Mouse (Mus musculus) hindbrain, embryonic 13.5 days (tissue): ENCODE measurements around the gene Pnkd. TPM values are rescaled to one million over a fixed set of nuclear protein-coding genes. Genes with fewer than 3 reads are reported as not detected.
A peak's percentile ranks its signal among the peaks of the same experiment; 100 is the strongest.

ENCODE experiments used
- ATAC-seq: fragments of 200-750 bp; cut with Nextera tagmentation; 2 replicates; pipeline ENCODE4 v1.8.0; 2017; ENCODE audit warnings: moderate TSS enrichment; ENCODE audit not compliant: low FRiP score
- H3K27ac ChIP-seq: fragments of 300-500 bp; sonication (generic); 2 replicates; pipeline ENCODE4 v1.5.1; 2015; ENCODE audit warnings: inconsistent platforms, mild to moderate bottlenecking, moderate library complexity
- H3K27me3 ChIP-seq: fragments of 300-500 bp; sonication (generic); 2 replicates; pipeline ENCODE4 v1.6.1; 2015; ENCODE audit warnings: mild to moderate bottlenecking, inconsistent platforms
- H3K36me3 ChIP-seq: fragments of 300-500 bp; sonication (generic); 2 replicates; pipeline ENCODE4 v1.6.1; 2015; ENCODE audit warnings: mild to moderate bottlenecking, inconsistent platforms
- H3K4me1 ChIP-seq: fragments of 300-500 bp; sonication (generic); replicated peaks from 2 replicates; pipeline ENCODE4 v1.6.1; 2015; ENCODE audit warnings: inconsistent platforms
- H3K4me2 ChIP-seq: fragments of 300-500 bp; sonication (generic); 2 replicates; pipeline ENCODE4 v1.6.1; 2015; ENCODE audit warnings: inconsistent platforms, mild to moderate bottlenecking, moderate library complexity
- H3K4me3 ChIP-seq: fragments of 300-500 bp; sonication (generic); 2 replicates; pipeline ENCODE4 v1.5.1; 2015; ENCODE audit warnings: mild to moderate bottlenecking, inconsistent platforms
- H3K9ac ChIP-seq: fragments of 300-500 bp; sonication (generic); 2 replicates; pipeline ENCODE4 v1.6.1; 2015; ENCODE audit warnings: mild to moderate bottlenecking, inconsistent platforms
- H3K9me3 ChIP-seq: fragments of 300-500 bp; sonication (generic); 2 replicates; pipeline ENCODE4 v1.6.1; 2016; ENCODE audit warnings: inconsistent platforms
- WGBS: fragments of 180-500 bp; shearing (Covaris S2); methylation state at CpG from one replicate; pipeline ENCODE4 v1.1.7; 2015; 5-methylcytosine and 5-hydroxymethylcytosine counted together
- polyA plus RNA-seq: library from polyadenylated mRNA; unstranded; fragments of >200 nt; fragmentation: Nextera tagmentation; extraction: Ambion mirVana; gene quantifications from 2 replicates; pipeline ENCODE4 v1.2.1, GENCODE M21; 2015

The Pnkd gene
- polyA plus RNA-seq, 1 experiment from 2014 or later: 98.2 TPM

DNA sequence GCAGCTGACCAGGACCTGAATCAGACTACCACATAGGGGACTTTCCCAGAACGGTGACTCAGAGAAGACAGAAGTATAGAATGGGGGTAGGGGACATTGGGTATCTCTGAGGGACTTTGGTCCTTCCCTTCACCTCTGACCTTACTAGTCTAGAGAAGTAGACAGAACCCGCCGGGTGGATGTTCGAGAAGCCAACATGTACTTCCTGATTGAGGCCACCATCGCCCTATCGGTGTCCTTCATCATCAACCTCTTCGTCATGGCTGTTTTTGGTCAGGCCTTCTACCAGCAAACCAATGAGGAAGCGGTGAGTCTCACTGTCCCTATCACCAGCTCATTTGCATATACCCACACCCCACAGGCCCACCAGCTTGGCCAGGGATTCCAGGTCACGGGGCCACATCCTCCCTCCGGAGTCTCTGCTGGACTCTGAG is 96.9 kb downstream of the Pnkd start:
- H3K4me1 ChIP-seq: no peaks in the 10 kb centered on the region; the same call in 1 of the 2 replicates
- no peaks in the 10 kb centered on the region for H3K36me3 ChIP-seq
- ATAC-seq: no peak
- no peak overlapping the region for H3K4me2 ChIP-seq
- 0 out of 2 replicates have a peak, but pooled peaks cover 3% of the 10 kb centered on the region for H3K27me3 ChIP-seq
- no peak overlapping the region for H3K9ac ChIP-seq
- no peaks in the 10 kb centered on the region for H3K9me3 ChIP-seq
- H3K27ac ChIP-seq: no peak overlapping the region
- H3K4me3 ChIP-seq: no peak overlapping the region
- 91% methylated on average over 10 of the region's 10 CpGs for WGBS

DNA sequence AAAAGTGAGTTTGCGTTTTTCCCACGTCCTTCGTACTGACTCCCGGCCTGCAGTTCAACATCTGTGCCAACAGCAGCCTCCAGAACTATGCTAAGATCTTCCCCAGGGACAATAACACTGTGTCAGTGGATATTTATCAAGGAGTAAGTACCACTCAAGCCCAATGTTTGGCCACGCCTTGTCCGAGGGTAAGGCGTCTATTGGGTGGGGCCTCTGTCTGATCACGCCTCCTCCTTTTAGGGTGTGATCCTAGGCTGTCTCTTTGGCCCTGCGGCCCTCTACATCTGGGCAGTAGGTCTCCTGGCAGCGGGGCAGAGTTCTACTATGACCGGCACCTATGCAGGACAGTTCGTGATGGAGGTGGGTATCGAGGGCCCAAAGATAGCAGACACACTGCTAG is 98.7 kb downstream of the Pnkd start:
- Histone ChIP-seq H3K36me3 (no peaks in the 10 kb centered on the region), H3K9me3 (no peaks in the 10 kb centered on the region), H3K4me2 (no peak overlapping the region), H3K4me3 (no peak overlapping the region), H3K27ac (no peak overlapping the region), H3K27me3 (peaks cover 3% of the 10 kb centered on the region; the same call in 1 of the 2 replicates), H3K9ac (no peak overlapping the region), H3K4me1 (0 out of 2 replicates have a peak, but pooled peaks cover 3% of the 10 kb centered on the region)
- ATAC-seq: no peak
- 88% methylated on average over 13 of the region's 13 CpGs for WGBS

DNA sequence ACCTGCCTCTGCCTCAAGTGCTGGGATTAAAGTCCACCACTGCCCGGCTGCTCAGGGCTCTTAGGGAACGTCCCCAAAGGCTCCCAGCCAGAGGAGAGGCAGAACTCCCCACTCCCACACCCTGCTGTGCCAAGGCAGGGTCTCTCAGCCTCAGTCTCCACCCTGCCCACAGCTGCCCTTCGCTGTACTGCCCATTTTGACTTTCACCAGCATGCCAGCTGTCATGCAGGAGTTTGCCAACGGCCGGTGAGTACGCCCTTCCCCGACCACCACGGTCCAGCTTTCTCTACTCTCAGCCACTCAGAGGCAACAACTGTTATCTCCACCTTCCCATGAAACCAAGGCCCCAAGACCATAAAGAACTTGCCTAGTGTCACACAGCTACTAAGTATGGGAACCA is 99.8 kb downstream of the Pnkd start:
- Histone ChIP-seq H3K4me2 (no peak overlapping the region), H3K9ac (no peak overlapping the region), H3K36me3 (no peaks in the 10 kb centered on the region), H3K4me1 (peaks cover 3% of the 10 kb centered on the region), H3K27ac (no peak overlapping the region), H3K4me3 (no peak overlapping the region), H3K27me3 (peaks cover 15% of the 10 kb centered on the region), H3K9me3 (no peaks in the 10 kb centered on the region)
- no peak for ATAC-seq
- WGBS: 87% methylated on average over 8 of the region's 8 CpGs

DNA sequence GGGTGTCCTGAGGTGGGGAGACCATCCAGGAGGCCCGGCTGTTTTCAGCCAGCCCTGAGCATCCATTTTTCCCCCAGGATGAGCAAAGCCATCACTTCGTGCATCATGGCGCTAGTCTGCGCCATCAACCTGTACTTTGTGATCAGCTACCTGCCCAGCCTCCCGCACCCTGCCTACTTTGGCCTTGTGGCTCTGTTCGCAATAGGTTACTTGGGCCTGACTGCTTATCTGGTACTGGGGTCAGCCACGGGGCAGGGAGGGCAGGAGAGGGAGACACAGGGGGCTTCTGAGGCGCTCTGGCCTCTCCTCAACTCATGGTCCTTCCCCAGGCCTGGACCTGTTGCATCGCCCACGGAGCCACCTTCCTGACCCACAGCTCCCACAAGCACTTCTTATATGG is 100.3 kb downstream of the Pnkd start:
- Histone ChIP-seq H3K4me3 (no peak overlapping the region), H3K9ac (no peak overlapping the region), H3K4me2 (no peak overlapping the region), H3K36me3 (no peaks in the 10 kb centered on the region), H3K27ac (no peak overlapping the region), H3K27me3 (peaks cover 19% of the 10 kb centered on the region), H3K9me3 (no peaks in the 10 kb centered on the region), H3K4me1 (peaks cover 8% of the 10 kb centered on the region)
- no peak for ATAC-seq
- WGBS: 93% methylated on average over 10 of the region's 10 CpGs

DNA sequence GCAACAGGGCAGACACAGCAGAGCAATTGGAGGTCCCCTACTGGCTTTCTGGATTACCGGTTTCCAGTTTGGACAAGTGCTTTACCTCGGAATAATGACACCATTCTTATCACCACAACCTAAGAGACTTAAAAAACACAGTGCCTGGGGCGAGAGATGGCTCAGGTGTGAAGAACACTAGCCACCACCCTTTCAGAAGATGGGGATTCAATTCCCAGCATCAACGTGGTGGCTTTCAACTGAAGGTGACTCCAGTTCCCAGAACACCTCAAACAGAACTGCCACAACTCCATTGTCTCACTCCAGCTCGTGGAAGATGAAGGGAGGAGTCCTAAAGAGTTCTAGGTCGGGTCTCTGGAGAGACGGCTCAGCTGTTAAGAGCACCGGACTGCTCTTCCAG is 100.8 kb downstream of the Pnkd start:
- peaks cover 24% of the 10 kb centered on the region for H3K27me3 ChIP-seq
- no peak overlapping the region for H3K4me2 ChIP-seq
- no peaks in the 10 kb centered on the region for H3K36me3 ChIP-seq
- H3K27ac ChIP-seq: no peak overlapping the region
- WGBS: 93% methylated on average over 8 of the region's 8 CpGs
- no peak for ATAC-seq
- H3K4me1 ChIP-seq: peaks cover 13% of the 10 kb centered on the region
- no peaks in the 10 kb centered on the region for H3K9me3 ChIP-seq
- H3K4me3 ChIP-seq: no peak overlapping the region
- no peak overlapping the region for H3K9ac ChIP-seq

DNA sequence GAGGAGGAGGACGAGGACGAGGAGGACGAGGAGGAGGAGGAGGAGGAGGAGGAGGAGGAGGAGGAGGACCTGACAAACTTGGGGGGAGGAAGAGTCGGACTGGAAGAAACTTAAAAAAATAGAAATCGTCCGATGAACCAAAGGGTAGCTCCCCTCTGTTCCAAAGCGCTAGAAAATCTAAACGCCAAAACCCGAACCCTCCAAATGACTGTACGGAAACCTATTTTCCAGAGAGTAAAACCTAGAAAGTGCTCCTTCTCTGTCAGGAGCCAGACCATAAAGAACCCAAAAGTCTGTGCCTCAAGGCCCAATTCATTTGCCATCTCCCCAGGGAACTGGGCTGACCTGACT is 101.6 kb downstream of the Pnkd start:
- WGBS: 56% methylated on average over 7 of the region's 10 CpGs

DNA sequence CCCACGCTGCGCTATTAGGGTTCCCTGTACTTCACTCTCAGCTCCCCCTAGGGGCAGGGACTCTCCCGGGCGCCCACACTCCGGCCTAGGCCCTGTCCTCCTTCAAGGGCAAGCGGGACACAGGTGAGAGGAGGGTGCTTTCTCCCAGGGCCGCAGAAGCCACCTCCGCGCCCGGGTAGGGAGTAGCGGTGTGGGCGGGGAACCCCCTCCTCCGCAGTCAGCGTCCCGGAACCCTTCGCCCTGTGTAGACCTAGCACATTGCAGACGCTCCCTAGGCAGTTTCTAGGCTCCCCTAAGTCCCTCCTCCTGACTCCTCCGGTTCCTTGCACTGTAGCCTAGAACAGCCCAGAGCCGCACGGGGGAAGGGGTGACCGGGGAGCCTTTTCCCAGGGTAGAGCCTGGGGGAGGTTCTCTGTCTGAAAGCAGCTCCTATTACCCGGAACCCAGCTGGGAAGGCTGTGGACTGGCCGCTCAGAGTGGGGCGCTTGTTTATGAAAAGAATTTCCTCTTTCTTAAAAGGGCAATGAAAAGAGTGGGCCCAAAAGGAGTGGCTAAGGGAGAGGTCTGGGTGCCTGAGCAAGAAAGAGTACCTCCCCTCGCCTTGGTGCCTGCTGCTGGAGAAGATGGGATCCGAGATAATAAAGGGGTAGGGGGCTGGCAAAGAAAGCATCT is 102.1 kb downstream of the Pnkd start:
- no peaks in the 10 kb centered on the region for H3K36me3 ChIP-seq
- H3K9me3 ChIP-seq: no peaks in the 10 kb centered on the region

More for the DNA sequence above, 101.6 kb downstream of the Pnkd start:
- no peak for ATAC-seq
- Histone ChIP-seq H3K4me2 (peak overlapping the region; percentile 68), H3K9me3 (no peaks in the 10 kb centered on the region), H3K9ac (peak overlapping the region; percentile 75), H3K4me1 (peaks cover 18% of the 10 kb centered on the region), H3K27ac (peak overlapping the region; percentile 94), H3K27me3 (peaks cover 29% of the 10 kb centered on the region), H3K4me3 (peak overlapping the region; percentile 70), H3K36me3 (no peaks in the 10 kb centered on the region)

DNA sequence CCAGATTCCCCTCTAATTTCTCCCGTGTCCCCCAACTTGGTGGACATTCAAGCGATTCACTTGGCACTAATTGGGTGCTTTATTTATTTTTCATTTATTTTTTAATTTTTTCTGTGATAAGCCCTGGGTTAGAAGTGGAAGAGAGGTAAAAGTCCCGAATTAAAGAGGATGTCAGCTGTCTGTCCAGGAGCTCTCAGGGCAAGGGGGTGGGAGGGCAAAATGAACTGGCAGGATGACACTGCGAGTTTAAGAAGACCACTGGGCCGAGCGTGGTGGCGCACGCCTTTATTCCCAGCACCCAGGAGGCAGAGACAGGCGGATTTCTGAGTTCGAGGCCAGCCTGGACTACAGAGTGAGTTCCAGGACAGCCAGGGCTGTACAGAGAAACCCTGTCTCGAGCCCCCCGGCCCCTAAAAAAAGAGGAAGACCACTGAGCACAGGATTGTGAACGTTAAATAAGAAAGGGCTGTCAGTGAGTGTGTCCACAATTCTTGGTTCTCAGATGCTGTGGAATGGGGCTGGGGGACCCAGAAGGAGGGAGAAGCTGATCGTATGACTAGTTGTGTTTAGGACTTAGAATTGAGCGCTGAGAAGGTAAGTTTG is 102.8 kb downstream of the Pnkd start:
- no peak for ATAC-seq
- Histone ChIP-seq H3K4me1 (peaks cover 23% of the 10 kb centered on the region), H3K27me3 (peaks cover 29% of the 10 kb centered on the region), H3K27ac (peak overlapping the region; percentile 94), H3K36me3 (no peaks in the 10 kb centered on the region), H3K9ac (peak overlapping the region; percentile 75), H3K4me3 (peak overlapping the region; percentile 70), H3K4me2 (peak overlapping the region; percentile 68), H3K9me3 (no peaks in the 10 kb centered on the region)
- WGBS: 48% methylated on average over 15 of the region's 15 CpGs

More for the DNA sequence above, 102.1 kb downstream of the Pnkd start:
- Histone ChIP-seq H3K4me1 (peaks cover 18% of the 10 kb centered on the region), H3K27ac (peak overlapping the region; percentile 94), H3K9ac (peak overlapping the region; percentile 75), H3K27me3 (peaks cover 29% of the 10 kb centered on the region), H3K4me3 (peak overlapping the region; percentile 70), H3K4me2 (peak overlapping the region; percentile 68)
- under 1% methylated on average over 26 of the region's 26 CpGs for WGBS
- ATAC-seq: peak; percentile 87

DNA sequence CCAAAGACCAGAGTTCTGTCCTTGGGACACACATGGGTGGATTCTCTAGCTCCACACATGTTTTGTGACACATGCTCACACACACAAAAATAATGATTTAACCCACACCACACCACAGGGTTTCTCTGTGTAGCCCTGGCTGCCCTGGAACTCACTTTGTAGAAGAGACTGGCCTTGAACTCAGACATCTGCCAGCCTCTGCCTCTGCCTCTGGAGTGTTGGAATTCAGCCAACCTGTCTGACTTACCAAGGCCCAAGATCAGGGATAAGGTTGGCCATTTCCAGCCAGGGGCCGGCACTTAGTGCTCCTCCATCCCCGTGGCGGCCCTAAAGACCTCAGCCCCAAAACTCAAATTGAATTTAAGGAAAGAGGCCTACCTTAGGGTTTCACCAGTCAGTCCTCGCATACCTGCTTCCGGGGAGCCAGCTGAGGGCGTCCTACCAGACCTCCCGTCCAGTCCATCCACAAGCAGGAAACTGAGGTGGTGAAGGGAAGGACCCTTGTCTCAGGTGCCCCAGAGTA is 103.7 kb downstream of the Pnkd start:
- Histone ChIP-seq H3K4me1 (peaks cover 33% of the 10 kb centered on the region), H3K36me3 (no peaks in the 10 kb centered on the region), H3K9me3 (no peaks in the 10 kb centered on the region), H3K27me3 (peaks cover 29% of the 10 kb centered on the region), H3K9ac (no peak overlapping the region), H3K4me2 (no peak overlapping the region), H3K27ac (no peak overlapping the region), H3K4me3 (no peak overlapping the region)
- no peak for ATAC-seq
- 84% methylated on average over 7 of the region's 7 CpGs for WGBS

DNA sequence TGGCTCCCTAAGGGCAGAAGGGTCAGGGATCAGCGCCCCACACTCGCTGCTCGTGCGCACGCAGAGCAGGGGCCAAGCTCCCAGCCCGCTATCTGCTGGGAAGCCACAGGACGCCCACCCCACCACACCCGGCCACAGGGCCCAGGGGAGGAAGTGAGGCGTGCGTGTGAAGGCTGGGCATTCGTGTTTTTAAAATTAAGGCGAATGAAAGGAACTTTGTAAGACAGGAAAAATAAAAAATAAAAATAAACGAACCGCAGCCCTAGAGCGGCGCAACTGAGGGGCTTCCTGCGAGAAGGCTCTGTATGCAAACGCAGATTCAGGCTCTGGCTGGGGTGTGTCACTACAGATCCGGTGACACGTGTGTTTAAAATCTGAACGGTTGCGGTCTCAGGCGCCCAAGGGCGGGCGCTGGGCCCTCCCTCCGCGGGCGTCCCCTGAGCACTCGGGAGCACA is 105.1 kb downstream of the Pnkd start:
- Histone ChIP-seq H3K4me3 (peak overlapping the region; percentile 19; the same call in 1 of the 2 replicates), H3K4me2 (peak overlapping the region; percentile 96), H3K4me1 (peaks cover 36% of the 10 kb centered on the region), H3K9me3 (no peaks in the 10 kb centered on the region), H3K36me3 (peaks cover 13% of the 10 kb centered on the region), H3K27ac (no peak overlapping the region), H3K27me3 (peaks cover 29% of the 10 kb centered on the region), H3K9ac (no peak overlapping the region)
- 5% methylated on average over 29 of the region's 29 CpGs for WGBS
- no peak for ATAC-seq

DNA sequence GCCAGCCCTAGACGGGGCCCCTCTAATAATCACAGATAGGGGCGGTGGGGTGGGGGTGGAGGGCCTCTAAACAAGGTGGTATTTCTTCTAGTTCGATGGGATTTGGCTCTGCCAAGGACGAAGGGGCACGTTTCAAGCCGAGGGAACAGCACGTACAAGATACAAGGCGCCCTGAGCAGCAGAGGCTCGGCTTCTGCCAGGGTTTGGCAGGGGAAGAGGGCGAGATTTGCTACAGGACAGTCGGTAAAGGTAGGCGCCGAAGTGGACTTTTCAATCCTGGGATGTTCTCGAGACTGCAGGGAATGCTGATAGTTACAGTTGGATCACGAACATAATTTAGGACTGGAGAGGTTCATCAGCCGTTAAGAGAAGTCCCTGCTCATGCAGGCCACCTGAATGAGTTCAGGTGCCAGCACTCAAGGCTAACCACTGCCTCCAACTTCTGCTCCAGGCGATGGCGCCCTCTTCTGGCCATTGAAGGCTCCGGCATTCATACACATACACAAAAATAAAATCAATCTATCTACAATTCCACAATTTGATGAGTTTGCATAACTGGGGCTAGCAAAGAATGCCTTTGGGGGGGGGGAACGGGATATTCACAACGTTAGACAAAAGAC is 105.7 kb downstream of the Pnkd start:
- Histone ChIP-seq H3K27ac (no peak overlapping the region), H3K9me3 (no peaks in the 10 kb centered on the region), H3K4me2 (peak overlapping the region; percentile 96), H3K4me3 (peak overlapping the region; percentile 19; the same call in 1 of the 2 replicates), H3K36me3 (peaks cover 18% of the 10 kb centered on the region), H3K27me3 (peaks cover 29% of the 10 kb centered on the region), H3K4me1 (peaks cover 36% of the 10 kb centered on the region), H3K9ac (no peak overlapping the region)
- no peak for ATAC-seq
- 4% methylated on average over 21 of the region's 21 CpGs for WGBS
